Mouse (Mus musculus): ENCODE results near the gene Sgcg. TPM values are rescaled to one million over a fixed set of nuclear protein-coding genes. Genes with fewer than 3 reads are reported as not detected.

The Sgcg gene
- polyA plus RNA-seq, 1 experiment from 2014 or later: 0.22 TPM

DNA sequence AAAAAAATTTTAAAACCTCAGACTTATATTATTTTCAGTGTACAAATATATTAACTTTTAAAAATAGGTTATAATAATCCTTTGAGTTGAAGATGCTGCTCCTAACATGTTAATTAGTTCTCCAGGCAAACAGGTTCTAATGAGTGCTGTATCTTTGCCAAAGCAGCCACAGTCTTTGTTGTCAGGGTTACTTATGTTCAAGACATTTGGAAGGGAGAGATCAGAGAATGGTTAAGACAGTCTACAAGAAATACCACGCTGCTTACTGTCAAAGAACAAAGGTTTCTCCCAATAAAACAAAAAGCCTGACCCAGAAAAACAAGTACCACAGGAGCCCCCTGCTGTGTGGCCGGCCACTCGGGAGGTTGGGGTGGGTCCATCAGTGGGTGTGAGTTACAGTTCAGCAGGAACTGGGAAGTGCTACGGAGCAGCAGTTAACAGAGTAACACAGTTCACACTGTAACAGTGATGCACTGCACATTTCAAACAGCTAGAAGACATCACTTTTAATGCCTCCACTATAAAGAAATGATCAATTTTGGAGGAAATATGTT is 21.1 kb downstream of the Sgcg start:
- no peaks in the 10 kb centered on the region for H3K36me3 ChIP-seq (ENCODE audit: control insufficient read depth, insufficient read depth)
- no peaks in the 10 kb centered on the region for H3K27me3 ChIP-seq (replicated peaks; ENCODE audit: control insufficient read depth, insufficient read depth, low read length)
- H3K4me1 ChIP-seq (replicated peaks; ENCODE audit: control insufficient read depth, insufficient read depth, low read length): peaks cover 10% of the 10 kb centered on the region
- H3K9me3 ChIP-seq (ENCODE audit: control insufficient read depth, low read length): no peaks in the 10 kb centered on the region
- H3K9ac ChIP-seq (replicated peaks; ENCODE audit: low read depth, low read length): no peak overlapping the region
- H3K4me2 ChIP-seq (ENCODE audit: low read length): no peak overlapping the region
- no peak overlapping the region for H3K4me3 ChIP-seq (replicated peaks; ENCODE audit: low read length)
- 8% methylated on average over 4 of the region's 4 CpGs for WGBS
- ATAC-seq: no peak
- H3K27ac ChIP-seq (ENCODE audit: low read length): no peak overlapping the region

- no peak overlapping the region for H3K4me2 ChIP-seq (ENCODE audit: low read length)
- no peaks in the 10 kb centered on the region for H3K36me3 ChIP-seq (ENCODE audit: control insufficient read depth, insufficient read depth)
- no peak overlapping the region for H3K27ac ChIP-seq (ENCODE audit: low read length)
- H3K4me3 ChIP-seq (replicated peaks; ENCODE audit: low read length): no peak overlapping the region
- 24% methylated on average over 5 of the region's 5 CpGs for WGBS
- H3K9me3 ChIP-seq (ENCODE audit: control insufficient read depth, low read length): no peaks in the 10 kb centered on the region
- H3K4me1 ChIP-seq (replicated peaks; ENCODE audit: control insufficient read depth, insufficient read depth, low read length): peaks cover 12% of the 10 kb centered on the region
- H3K27me3 ChIP-seq (replicated peaks; ENCODE audit: control insufficient read depth, insufficient read depth, low read length): no peaks in the 10 kb centered on the region
- no peak overlapping the region for H3K9ac ChIP-seq (replicated peaks; ENCODE audit: low read depth, low read length)
- peak; percentile 38; the same call in 1 of the 2 replicates for ATAC-seq
These were observed 22.3 kb downstream of the Sgcg start for GRCm38 (mm10) chr14:61235846-61236474.

GRCm38 (mm10) chr14:61232016-61232568 is 26.2 kb downstream of the Sgcg start:
- 54% methylated on average over 13 of the region's 13 CpGs for WGBS

DNA sequence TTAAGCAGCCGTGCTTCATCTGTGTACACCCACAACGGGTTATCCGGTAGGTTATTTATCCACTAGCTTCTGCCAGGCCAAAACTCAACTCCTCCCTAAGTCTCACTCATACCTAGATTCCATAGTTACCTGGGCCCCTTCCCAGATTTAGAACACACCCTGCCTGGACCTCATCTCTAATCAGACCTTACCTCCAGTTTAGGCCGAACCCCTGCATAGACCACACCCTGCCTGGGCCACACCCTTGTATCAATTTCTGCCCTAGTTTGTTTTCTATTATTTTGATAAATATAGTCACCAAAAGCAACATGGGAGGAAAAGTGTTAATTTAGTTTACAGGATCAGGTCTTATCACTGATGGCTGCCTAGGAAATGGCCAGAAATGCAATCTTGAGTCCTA is 28.1 kb downstream of the Sgcg start:
- Histone ChIP-seq H3K9me3 (ENCODE audit: control insufficient read depth, low read length) (no peaks in the 10 kb centered on the region), H3K27ac (ENCODE audit: low read length) (no peak overlapping the region), H3K4me1 (replicated peaks; ENCODE audit: control insufficient read depth, insufficient read depth, low read length) (peaks cover 4% of the 10 kb centered on the region), H3K27me3 (replicated peaks; ENCODE audit: control insufficient read depth, insufficient read depth, low read length) (no peaks in the 10 kb centered on the region), H3K4me2 (ENCODE audit: low read length) (no peak overlapping the region), H3K9ac (replicated peaks; ENCODE audit: low read depth, low read length) (no peak overlapping the region), H3K4me3 (replicated peaks; ENCODE audit: low read length) (no peak overlapping the region), H3K36me3 (ENCODE audit: control insufficient read depth, insufficient read depth) (no peaks in the 10 kb centered on the region)
- ATAC-seq: no peak
- WGBS: 94% methylated on average over 4 of the region's 4 CpGs

More at GRCm38 (mm10) chr14:61232016-61232568, 26.2 kb downstream of the Sgcg start:
- Histone ChIP-seq H3K4me1 (replicated peaks; ENCODE audit: control insufficient read depth, insufficient read depth, low read length) (peaks cover 12% of the 10 kb centered on the region), H3K4me3 (replicated peaks; ENCODE audit: low read length) (no peak overlapping the region), H3K27me3 (replicated peaks; ENCODE audit: control insufficient read depth, insufficient read depth, low read length) (no peaks in the 10 kb centered on the region), H3K4me2 (ENCODE audit: low read length) (no peak overlapping the region), H3K36me3 (ENCODE audit: control insufficient read depth, insufficient read depth) (no peaks in the 10 kb centered on the region), H3K27ac (ENCODE audit: low read length) (no peak overlapping the region), H3K9ac (replicated peaks; ENCODE audit: low read depth, low read length) (no peak overlapping the region), H3K9me3 (ENCODE audit: control insufficient read depth, low read length) (no peaks in the 10 kb centered on the region)
- ATAC-seq: peak; percentile 40; the same call in 1 of the 2 replicates

DNA sequence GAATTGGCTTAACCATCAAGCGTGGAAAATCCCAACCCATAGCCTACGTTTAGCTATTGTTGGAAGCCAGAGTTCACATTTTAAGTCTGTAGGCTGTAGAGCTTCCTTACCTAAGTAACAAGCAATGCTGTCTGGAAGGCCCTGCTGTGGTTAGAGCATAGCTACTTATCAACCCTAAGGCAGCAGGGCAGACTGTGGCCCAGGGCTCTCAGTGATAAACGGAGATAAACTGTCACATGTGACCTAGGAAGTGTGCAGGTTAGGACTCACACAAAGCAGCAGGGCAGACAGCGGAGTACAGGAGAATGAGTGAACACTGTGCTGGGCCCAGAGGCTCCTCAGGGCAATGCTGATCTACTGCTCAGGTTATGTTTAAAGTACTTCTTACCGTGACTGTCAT is 28.5 kb downstream of the Sgcg start:
- 89% methylated on average over 5 of the region's 5 CpGs for WGBS
- no peak overlapping the region for H3K4me3 ChIP-seq (replicated peaks; ENCODE audit: low read length)
- H3K4me1 ChIP-seq (replicated peaks; ENCODE audit: control insufficient read depth, insufficient read depth, low read length): peaks cover 4% of the 10 kb centered on the region
- no peaks in the 10 kb centered on the region for H3K27me3 ChIP-seq (replicated peaks; ENCODE audit: control insufficient read depth, insufficient read depth, low read length)
- ATAC-seq: no peak
- no peaks in the 10 kb centered on the region for H3K9me3 ChIP-seq (ENCODE audit: control insufficient read depth, low read length)
- H3K36me3 ChIP-seq (ENCODE audit: control insufficient read depth, insufficient read depth): no peaks in the 10 kb centered on the region
- no peak overlapping the region for H3K4me2 ChIP-seq (ENCODE audit: low read length)
- H3K27ac ChIP-seq (ENCODE audit: low read length): no peak overlapping the region
- no peak overlapping the region for H3K9ac ChIP-seq (replicated peaks; ENCODE audit: low read depth, low read length)

- 65% methylated on average over 1 of the region's 1 CpGs for WGBS
- no peaks in the 10 kb centered on the region for H3K9me3 ChIP-seq (ENCODE audit: control insufficient read depth, low read length)
- ATAC-seq: no peak
- H3K36me3 ChIP-seq (ENCODE audit: control insufficient read depth, insufficient read depth): no peaks in the 10 kb centered on the region
- H3K4me2 ChIP-seq (ENCODE audit: low read length): no peak overlapping the region
- peaks cover 3% of the 10 kb centered on the region for H3K4me1 ChIP-seq (replicated peaks; ENCODE audit: control insufficient read depth, insufficient read depth, low read length)
- no peak overlapping the region for H3K4me3 ChIP-seq (replicated peaks; ENCODE audit: low read length)
- H3K27ac ChIP-seq (ENCODE audit: low read length): no peak overlapping the region
- H3K27me3 ChIP-seq (replicated peaks; ENCODE audit: control insufficient read depth, insufficient read depth, low read length): no peaks in the 10 kb centered on the region
- no peak overlapping the region for H3K9ac ChIP-seq (replicated peaks; ENCODE audit: low read depth, low read length)
These were observed 32.1 kb downstream of the Sgcg start for GRCm38 (mm10) chr14:61226151-61226550.

DNA sequence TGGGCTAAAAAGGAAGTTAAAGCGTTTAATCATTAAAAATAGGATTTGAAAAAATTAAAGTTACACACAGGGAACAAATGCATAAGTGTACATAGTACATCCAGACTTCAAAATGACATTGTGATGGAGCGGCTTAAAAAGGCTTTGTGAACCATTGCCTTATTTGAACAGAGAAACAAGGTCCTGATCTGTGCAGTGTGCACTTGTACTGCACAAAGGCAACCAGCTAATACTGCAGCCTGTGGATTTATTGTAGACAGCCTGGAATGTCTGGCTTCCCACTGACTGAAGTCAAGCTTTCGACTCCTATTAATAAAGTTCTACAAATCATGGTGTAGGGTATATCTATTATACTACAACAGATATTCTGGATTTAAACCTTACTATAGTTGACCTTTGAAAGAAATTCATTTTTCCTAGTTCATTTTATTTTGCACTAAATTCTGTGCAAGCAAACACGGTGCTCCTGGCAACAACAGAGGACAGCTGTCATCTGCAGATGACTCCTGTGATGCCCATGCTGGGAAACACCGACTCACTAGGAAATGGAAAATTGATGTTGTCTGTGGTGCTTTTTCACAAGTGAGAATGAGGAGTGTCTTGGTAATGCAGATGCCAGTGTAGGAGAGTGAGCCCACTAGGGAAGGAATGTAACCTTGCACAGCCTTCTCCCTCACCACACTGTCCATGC is 33.8 kb downstream of the Sgcg start:
- WGBS: 72% methylated on average over 5 of the region's 5 CpGs
- no peaks in the 10 kb centered on the region for H3K27me3 ChIP-seq (replicated peaks; ENCODE audit: control insufficient read depth, insufficient read depth, low read length)
- ATAC-seq: no peak

GRCm38 (mm10) chr14:61223740-61224139 is 34.5 kb downstream of the Sgcg start:
- Histone ChIP-seq H3K9me3 (ENCODE audit: control insufficient read depth, low read length) (no peaks in the 10 kb centered on the region), H3K9ac (replicated peaks; ENCODE audit: low read depth, low read length) (no peak overlapping the region), H3K4me1 (replicated peaks; ENCODE audit: control insufficient read depth, insufficient read depth, low read length) (peaks cover 3% of the 10 kb centered on the region), H3K36me3 (ENCODE audit: control insufficient read depth, insufficient read depth) (no peaks in the 10 kb centered on the region), H3K27me3 (replicated peaks; ENCODE audit: control insufficient read depth, insufficient read depth, low read length) (no peaks in the 10 kb centered on the region), H3K4me3 (replicated peaks; ENCODE audit: low read length) (no peak overlapping the region), H3K27ac (ENCODE audit: low read length) (no peak overlapping the region), H3K4me2 (ENCODE audit: low read length) (no peak overlapping the region)
- ATAC-seq: no peak
- 82% methylated on average over 4 of the region's 4 CpGs for WGBS

More for the DNA sequence above, 33.8 kb downstream of the Sgcg start:
- Histone ChIP-seq H3K36me3 (ENCODE audit: control insufficient read depth, insufficient read depth) (no peaks in the 10 kb centered on the region), H3K9me3 (ENCODE audit: control insufficient read depth, low read length) (no peaks in the 10 kb centered on the region), H3K27ac (ENCODE audit: low read length) (no peak overlapping the region), H3K4me3 (replicated peaks; ENCODE audit: low read length) (no peak overlapping the region), H3K4me1 (replicated peaks; ENCODE audit: control insufficient read depth, insufficient read depth, low read length) (peaks cover 3% of the 10 kb centered on the region), H3K4me2 (ENCODE audit: low read length) (no peak overlapping the region), H3K9ac (replicated peaks; ENCODE audit: low read depth, low read length) (no peak overlapping the region)

GRCm38 (mm10) chr14:61222506-61222905 is 35.8 kb downstream of the Sgcg start:
- Histone ChIP-seq H3K36me3 (ENCODE audit: control insufficient read depth, insufficient read depth) (no peaks in the 10 kb centered on the region), H3K4me3 (replicated peaks; ENCODE audit: low read length) (no peak overlapping the region), H3K9me3 (ENCODE audit: control insufficient read depth, low read length) (no peaks in the 10 kb centered on the region), H3K9ac (replicated peaks; ENCODE audit: low read depth, low read length) (no peak overlapping the region), H3K27ac (ENCODE audit: low read length) (no peak overlapping the region), H3K4me2 (ENCODE audit: low read length) (no peak overlapping the region), H3K4me1 (replicated peaks; ENCODE audit: control insufficient read depth, insufficient read depth, low read length) (peaks cover 3% of the 10 kb centered on the region), H3K27me3 (replicated peaks; ENCODE audit: control insufficient read depth, insufficient read depth, low read length) (no peaks in the 10 kb centered on the region)
- ATAC-seq: no peak
- 32% methylated on average over 6 of the region's 6 CpGs for WGBS
